Mouse (Mus musculus) liver, embryonic 14.5 days (tissue): ENCODE measurements around the gene 4930544D05Rik. TPM values are rescaled to one million over a fixed set of nuclear protein-coding genes. Genes with fewer than 3 reads are reported as not detected.

ENCODE experiments used
- ATAC-seq: fragments of 200-750 bp; cut with Nextera tagmentation; 2 replicates; pipeline ENCODE4 v1.8.0; 2017; ENCODE audit warnings: moderate number of reproducible peaks, mild to moderate bottlenecking, moderate library complexity; ENCODE audit not compliant: insufficient read depth
- DNase-seq, 3 experiments: peaks; one replicate each; pipeline ENCODE4 v3.0.0-alpha.2; 2012 to 2013; ENCODE audit warnings: low read depth in 3 of 3, low spot score in 3 of 3
- H3K27ac ChIP-seq: fragments of 300-500 bp; sonication (generic); 2 replicates; pipeline ENCODE4 v1.5.1; 2014; ENCODE audit warnings: moderate library complexity, mild to moderate bottlenecking, control low read depth, inconsistent platforms
- H3K27me3 ChIP-seq: fragments of 300-500 bp; sonication (generic); 2 replicates; pipeline ENCODE4 v1.6.1; 2014; ENCODE audit warnings: mild to moderate bottlenecking, low read length, moderate library complexity; ENCODE audit not compliant: control insufficient read depth, insufficient read depth
- H3K36me3 ChIP-seq: fragments of 300-500 bp; sonication (generic); replicated peaks from 2 replicates; pipeline ENCODE4 v1.6.1; 2014; ENCODE audit warnings: low read depth; ENCODE audit not compliant: control insufficient read depth, insufficient read depth
- H3K4me1 ChIP-seq, 2 experiments: fragments of 200-500 bp in 1 of 2; fragments of 300-500 bp in 1 of 2; sonication (generic) in 1 of 2; replicated peaks; 2 replicates each; pipeline ENCODE4 v1.6.1; 2012 to 2014; ENCODE audit warnings: antibody characterized with exemption in 1 of 2, inconsistent platforms in 1 of 2, low read length in 1 of 2; ENCODE audit not compliant: control insufficient read depth in 2 of 2, insufficient read depth in 2 of 2
- H3K4me2 ChIP-seq: fragments of 300-500 bp; sonication (generic); 2 replicates; pipeline ENCODE4 v1.6.1; 2014; ENCODE audit warnings: low read depth, mild to moderate bottlenecking, control low read depth, moderate library complexity
- H3K4me3 ChIP-seq, 2 experiments: fragments of 200-500 bp in 1 of 2; fragments of 300-500 bp in 1 of 2; sonication (generic) in 1 of 2; 2 replicates each; pipeline ENCODE4 v1.5.1; 2012 to 2014; ENCODE audit warnings: low read depth in 2 of 2, low read length in 2 of 2, mild to moderate bottlenecking in 2 of 2, control low read depth in 1 of 2, inconsistent platforms in 1 of 2, moderate library complexity in 1 of 2; ENCODE audit not compliant: insufficient read depth in 1 of 2
- H3K9ac ChIP-seq: fragments of 300-500 bp; sonication (generic); replicated peaks from 2 replicates; pipeline ENCODE4 v1.6.1; 2014; ENCODE audit warnings: mild to moderate bottlenecking, control low read depth, moderate library complexity
- H3K9me3 ChIP-seq: fragments of 300-500 bp; sonication (generic); 2 replicates; pipeline ENCODE4 v1.6.1; 2016; ENCODE audit warnings: low read length, mixed read lengths; ENCODE audit not compliant: control insufficient read depth
- CTCF ChIP-seq: IDR thresholded peaks from 2 replicates; pipeline ENCODE4 v1.5.1; 2016; ENCODE audit warnings: antibody characterized with exemption, low read depth, control low read depth
- EP300 ChIP-seq: IDR thresholded peaks from 2 replicates; pipeline ENCODE4 v1.6.1; 2016; ENCODE audit warnings: antibody characterized with exemption, low read depth
- WGBS: fragments of 180-500 bp; shearing (Covaris S2); extraction: QIAGEN DNeasy Blood & Tissue Kit; methylation state at CpG from one replicate; pipeline ENCODE4 v1.1.7; 2014; ENCODE audit not compliant: insufficient replicate concordance; 5-methylcytosine and 5-hydroxymethylcytosine counted together
- polyA plus RNA-seq, 2 experiments: library from polyadenylated mRNA; depleted of rRNA in 1 of 2; stranded (reverse) in 1 of 2; unstranded in 1 of 2; fragments of >200 nt; fragmentation: Nextera tagmentation in 1 of 2; extraction: Ambion mirVana in 1 of 2; gene quantifications; 2 replicates each; pipeline versions ENCODE4 v1.2.1 to v1.2.3; 2012 to 2014

Gene 4930544D05Rik
- polyA plus RNA-seq, 2 experiments, result not detected

DNA sequence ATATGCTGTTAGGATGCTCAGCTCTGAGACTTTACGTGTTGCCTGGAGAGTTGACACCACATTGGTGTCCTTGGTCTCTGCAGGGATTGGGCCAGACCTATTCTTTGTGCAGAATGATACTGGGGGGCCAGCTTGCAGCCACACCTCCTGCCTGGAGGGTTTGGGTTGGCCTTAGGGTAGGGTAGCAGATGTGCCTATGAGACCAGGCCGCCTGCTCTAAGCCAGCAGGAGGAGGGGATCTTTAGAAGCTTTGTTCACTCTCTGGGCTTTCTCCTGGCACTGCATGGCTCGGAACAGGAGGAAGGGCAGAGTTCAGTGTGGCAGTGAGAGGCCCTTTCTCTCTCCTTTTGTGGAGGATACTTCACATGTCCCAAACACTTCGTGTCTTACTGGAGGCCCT, 19.6 kb upstream of the 4930544D05Rik start:
- DNase-seq (no peak), ATAC-seq (no peak)
- Histone ChIP-seq H3K4me3 (no peak overlapping the region), H3K4me2 (no peak overlapping the region), H3K27ac (no peak overlapping the region), H3K4me1 (peaks cover 0 to 19% of the 10 kb centered on the region in 2 experiments; a peak in 2 of 4 replicates), H3K9ac (no peak overlapping the region), H3K9me3 (no peaks in the 10 kb centered on the region), H3K36me3 (no peaks in the 10 kb centered on the region), H3K27me3 (no peaks in the 10 kb centered on the region)
- 65% methylated on average over 4 of the region's 4 CpGs for WGBS
- TF ChIP-seq CTCF (no peak), EP300 (no peak)

DNA sequence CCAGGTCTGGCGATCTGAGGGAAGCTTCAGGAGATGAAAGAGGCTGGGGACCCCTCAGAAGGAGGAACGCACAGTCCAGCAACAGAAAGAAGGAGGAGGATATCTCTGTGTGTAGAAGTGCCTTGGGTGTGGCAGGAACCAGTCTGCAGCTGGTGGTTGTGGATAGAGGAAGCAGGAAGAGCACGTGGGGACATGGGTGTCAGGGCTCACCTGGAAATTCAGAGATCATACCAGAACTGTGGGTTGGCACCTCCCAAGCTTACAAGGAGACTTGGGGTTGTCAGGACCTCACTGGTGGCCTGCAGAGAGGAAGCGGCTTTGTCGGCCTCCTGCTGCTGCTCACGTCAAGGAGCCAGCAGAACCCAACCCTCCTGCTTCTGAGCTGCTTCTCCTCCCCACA, 18.3 kb upstream of the 4930544D05Rik start:
- H3K4me3 ChIP-seq, result no peak overlapping the region
- TF ChIP-seq EP300 (no peak), CTCF (no peak)
- H3K27me3 ChIP-seq, result no peaks in the 10 kb centered on the region
- no peak overlapping the region for H3K9ac ChIP-seq
- no peak overlapping the region for H3K27ac ChIP-seq
- no peaks in the 10 kb centered on the region for H3K36me3 ChIP-seq
- no peaks in the 10 kb centered on the region for H3K9me3 ChIP-seq
- no peak for DNase-seq
- 12% methylated on average over 6 of the region's 6 CpGs for WGBS
- H3K4me1 ChIP-seq, result peaks cover 0 to 14% of the 10 kb centered on the region in 2 experiments; a peak in 2 of 4 replicates
- H3K4me2 ChIP-seq, result no peak overlapping the region
- peak; percentile 50; the same call in 1 of the 2 replicates for ATAC-seq

DNA sequence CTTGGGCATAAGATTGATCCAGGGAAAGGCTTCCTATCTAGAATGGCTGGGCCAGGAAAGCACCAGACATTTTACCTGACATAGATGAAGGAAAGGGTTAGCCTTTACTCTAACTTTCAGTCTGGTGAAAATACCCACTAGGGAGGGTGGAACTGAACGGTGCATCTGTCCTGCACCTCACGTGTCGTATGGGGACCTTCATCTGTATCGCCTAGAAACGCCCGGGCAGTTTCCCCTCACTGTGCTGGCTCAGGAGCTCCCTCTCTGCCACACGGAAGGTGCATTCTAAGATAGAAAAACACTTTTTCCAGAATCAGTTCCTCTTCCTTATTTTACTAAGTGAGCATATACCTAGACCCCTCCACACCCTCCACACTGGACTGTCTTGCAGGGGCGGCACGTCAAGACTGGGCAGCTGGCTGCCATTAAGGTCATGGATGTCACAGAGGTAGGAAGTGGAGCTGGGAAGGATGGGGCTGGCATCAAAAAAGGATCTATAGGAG, 17.1 kb upstream of the 4930544D05Rik start:
- ATAC-seq, result no peak
- no peak for DNase-seq
- H3K4me1 ChIP-seq, result peaks cover 0 to 13% of the 10 kb centered on the region in 2 experiments; a peak in 2 of 4 replicates
- 78% methylated on average over 9 of the region's 9 CpGs for WGBS
- no peak overlapping the region for H3K9ac ChIP-seq
- no peaks in the 10 kb centered on the region for H3K36me3 ChIP-seq
- H3K4me3 ChIP-seq, result no peak overlapping the region
- no peak overlapping the region for H3K27ac ChIP-seq
- H3K27me3 ChIP-seq, result no peaks in the 10 kb centered on the region
- H3K4me2 ChIP-seq, result no peak overlapping the region
- no peak for TF ChIP-seq CTCF
- H3K9me3 ChIP-seq, result no peaks in the 10 kb centered on the region

DNA sequence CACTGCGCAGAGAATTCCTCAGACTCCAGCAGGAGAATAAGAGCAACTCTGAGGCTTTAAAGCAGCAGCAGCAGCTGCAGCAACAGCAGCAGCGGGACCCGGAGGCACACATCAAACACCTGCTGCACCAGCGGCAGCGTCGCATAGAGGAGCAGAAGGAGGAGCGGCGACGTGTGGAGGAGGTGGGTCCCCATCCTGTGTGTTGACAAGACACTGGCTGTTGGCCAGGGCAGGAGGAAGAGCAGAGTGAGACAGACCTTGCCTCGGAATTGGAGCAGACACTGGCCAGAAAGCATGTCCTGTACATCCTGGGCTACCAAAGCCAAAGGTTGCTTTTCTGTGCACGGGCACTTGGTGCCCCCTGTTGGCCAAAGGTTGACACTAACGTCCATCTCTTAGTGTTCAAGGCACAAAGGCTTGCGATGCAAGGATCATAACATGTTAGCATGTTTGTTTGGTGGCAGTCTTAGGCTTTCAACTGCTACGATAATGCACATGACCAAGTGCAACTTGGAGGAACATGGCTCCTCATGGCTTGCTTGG, 10.6 kb upstream of the 4930544D05Rik start:
- Histone ChIP-seq H3K27ac (no peak overlapping the region), H3K4me2 (no peak overlapping the region), H3K9ac (no peak overlapping the region), H3K27me3 (no peaks in the 10 kb centered on the region), H3K9me3 (no peaks in the 10 kb centered on the region), H3K4me1 (no peaks in the 10 kb centered on the region), H3K36me3 (peaks cover 5% of the 10 kb centered on the region; the same call in 1 of the 2 replicates), H3K4me3 (no peak overlapping the region)
- DNase-seq (peak; percentile 31 to 47 (median 46)), ATAC-seq (no peak)
- no peak for TF ChIP-seq EP300
- peak; percentile 95 for TF ChIP-seq CTCF
- 64% methylated on average over 14 of the region's 14 CpGs for WGBS

DNA sequence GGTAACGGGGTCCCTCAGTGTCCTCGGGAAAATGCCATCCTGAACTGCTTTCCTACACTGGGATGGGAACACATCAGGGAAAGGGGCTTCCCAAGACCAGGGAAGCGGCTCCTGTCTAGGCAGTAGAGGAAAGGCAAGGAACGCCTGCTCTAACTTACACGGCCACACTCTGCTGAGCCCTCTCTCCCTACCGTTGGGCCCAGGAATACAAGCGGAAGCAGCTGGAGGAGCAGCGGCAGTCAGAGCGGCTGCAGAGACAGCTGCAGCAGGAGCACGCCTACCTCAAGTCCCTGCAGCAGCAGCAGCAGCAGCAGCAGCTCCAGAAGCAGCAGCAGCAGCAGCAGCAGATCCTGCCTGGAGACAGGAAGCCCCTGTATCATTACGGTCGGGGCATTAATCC, 8.9 kb upstream of the 4930544D05Rik start:
- TF ChIP-seq CTCF (no peak), EP300 (no peak)
- WGBS, result 73% methylated on average over 12 of the region's 12 CpGs
- H3K4me2 ChIP-seq, result no peak overlapping the region
- no peak overlapping the region for H3K9ac ChIP-seq
- H3K4me1 ChIP-seq, result no peaks in the 10 kb centered on the region
- H3K27me3 ChIP-seq, result no peaks in the 10 kb centered on the region
- peaks cover 5% of the 10 kb centered on the region; the same call in 1 of the 2 replicates for H3K36me3 ChIP-seq
- ATAC-seq (no peak), DNase-seq (no peak)
- H3K9me3 ChIP-seq, result no peaks in the 10 kb centered on the region
- no peak overlapping the region for H3K4me3 ChIP-seq
- H3K27ac ChIP-seq, result no peak overlapping the region
